Mouse (Mus musculus) limb, embryonic 12.5 days (tissue): ENCODE data around the gene Prrt2. TPM values are rescaled to one million over a fixed set of nuclear protein-coding genes. Genes with fewer than 3 reads are reported as not detected.

ENCODE experiments used
- ATAC-seq: fragments of 200-750 bp; cut with Nextera tagmentation; 2 replicates; pipeline ENCODE4 v1.8.0; 2017; ENCODE audit warnings: low read depth, moderate TSS enrichment; ENCODE audit not compliant: insufficient number of reproducible peaks, insufficient read depth, low FRiP score, low TSS enrichment
- H3K27ac ChIP-seq: fragments of 300-500 bp; sonication (generic); 2 replicates; pipeline ENCODE4 v1.5.1; 2016; ENCODE audit warnings: mild to moderate bottlenecking, moderate library complexity
- H3K27me3 ChIP-seq: fragments of 300-500 bp; sonication (generic); 2 replicates; pipeline ENCODE4 v1.6.1; 2016; ENCODE audit warnings: mild to moderate bottlenecking, moderate library complexity
- H3K36me3 ChIP-seq: fragments of 300-500 bp; sonication (generic); 2 replicates; pipeline ENCODE4 v1.6.1; 2016; ENCODE audit warnings: mild to moderate bottlenecking, moderate library complexity
- H3K4me1 ChIP-seq: fragments of 300-500 bp; sonication (generic); replicated peaks from 2 replicates; pipeline ENCODE4 v1.6.1; 2016
- H3K4me2 ChIP-seq: fragments of 300-500 bp; sonication (generic); 2 replicates; pipeline ENCODE4 v1.6.1; 2016; ENCODE audit warnings: mild to moderate bottlenecking, moderate library complexity
- H3K4me3 ChIP-seq: fragments of 300-500 bp; sonication (generic); replicated peaks from 2 replicates; pipeline ENCODE4 v1.5.1; 2016; ENCODE audit warnings: mild to moderate bottlenecking
- H3K9ac ChIP-seq: fragments of 300-500 bp; sonication (generic); replicated peaks from 2 replicates; pipeline ENCODE4 v1.6.1; 2016; ENCODE audit warnings: mild to moderate bottlenecking, moderate library complexity
- H3K9me3 ChIP-seq: fragments of 300-500 bp; sonication (generic); 2 replicates; pipeline ENCODE4 v1.6.1; 2016; ENCODE audit warnings: mild to moderate bottlenecking, moderate library complexity
- WGBS: fragments of 180-500 bp; shearing (Covaris S2); methylation state at CpG from one replicate; pipeline ENCODE4 v1.1.7; 2016; 5-methylcytosine and 5-hydroxymethylcytosine counted together
- polyA plus RNA-seq: library from polyadenylated mRNA; unstranded; fragments of >200 nt; fragmentation: Nextera tagmentation; extraction: Ambion mirVana; gene quantifications from 2 replicates; pipeline ENCODE4 v1.2.1, GENCODE M21; 2016

The Prrt2 gene
- polyA plus RNA-seq, 1 experiment from 2014 or later: 3.1 TPM

- peak; percentile 16 for ATAC-seq
- Histone ChIP-seq H3K4me1 (peaks cover 46% of the 10 kb centered on the region), H3K4me2 (peak overlapping the region; percentile 92), H3K9me3 (no peaks in the 10 kb centered on the region), H3K27ac (peak overlapping the region; percentile 99), H3K27me3 (no peaks in the 10 kb centered on the region), H3K36me3 (peaks cover 72% of the 10 kb centered on the region), H3K9ac (peak overlapping the region; percentile 99), H3K4me3 (peak overlapping the region; percentile 98)
- WGBS: 0% methylated on average over 32 of the region's 48 CpGs
These were observed 5.2 kb upstream of the Prrt2 start for GRCm38 (mm10) chr7:127026161-127026600.

GRCm38 (mm10) chr7:127025556-127026160 is 4.6 kb upstream of the Prrt2 start:
- Histone ChIP-seq H3K9ac (peak overlapping the region; percentile 99), H3K9me3 (no peaks in the 10 kb centered on the region), H3K4me3 (peak overlapping the region; percentile 98), H3K36me3 (peaks cover 66% of the 10 kb centered on the region), H3K27ac (peak overlapping the region; percentile 99), H3K4me1 (peaks cover 50% of the 10 kb centered on the region), H3K27me3 (no peaks in the 10 kb centered on the region), H3K4me2 (peak overlapping the region; percentile 92)
- WGBS: under 1% methylated on average over 61 of the region's 65 CpGs
- ATAC-seq: no peak

- Histone ChIP-seq H3K27me3 (no peaks in the 10 kb centered on the region), H3K36me3 (peaks cover 59% of the 10 kb centered on the region), H3K9me3 (no peaks in the 10 kb centered on the region), H3K9ac (peak overlapping the region; percentile 99), H3K4me2 (peak overlapping the region; percentile 92), H3K27ac (peak overlapping the region; percentile 99), H3K4me1 (peaks cover 58% of the 10 kb centered on the region), H3K4me3 (peak overlapping the region; percentile 98)
- ATAC-seq: no peak
- WGBS: under 1% methylated on average over 30 of the region's 30 CpGs
These were observed 3.9 kb upstream of the Prrt2 start for GRCm38 (mm10) chr7:127024755-127025555.

- Histone ChIP-seq H3K36me3 (peaks cover 51% of the 10 kb centered on the region), H3K4me2 (peak overlapping the region; percentile 92), H3K9me3 (no peaks in the 10 kb centered on the region), H3K4me1 (peaks cover 66% of the 10 kb centered on the region), H3K9ac (peak overlapping the region; percentile 99), H3K27me3 (no peaks in the 10 kb centered on the region), H3K4me3 (peak overlapping the region; percentile 98), H3K27ac (0 out of 2 replicates have a peak overlapping the region, but pooled peaks have one; percentile 99)
- 30% methylated on average over 19 of the region's 19 CpGs for WGBS
- no peak for ATAC-seq
These were observed 3.1 kb upstream of the Prrt2 start for GRCm38 (mm10) chr7:127023896-127024690.

GRCm38 (mm10) chr7:127023272-127023691 is 2.3 kb upstream of the Prrt2 start:
- no peak for ATAC-seq
- WGBS: 83% methylated on average over 13 of the region's 13 CpGs
- H3K27me3 ChIP-seq: no peaks in the 10 kb centered on the region
- H3K4me1 ChIP-seq: peaks cover 72% of the 10 kb centered on the region
- H3K4me3 ChIP-seq: peak overlapping the region; percentile 98
- H3K9me3 ChIP-seq: no peaks in the 10 kb centered on the region
- H3K4me2 ChIP-seq: peak overlapping the region; percentile 92
- H3K27ac ChIP-seq: peak overlapping the region; percentile 46
- H3K36me3 ChIP-seq: peaks cover 46% of the 10 kb centered on the region
- peak overlapping the region; percentile 99 for H3K9ac ChIP-seq

GRCm38 (mm10) chr7:127022528-127023271 is 1.7 kb upstream of the Prrt2 start:
- Histone ChIP-seq H3K27ac (peak overlapping the region; percentile 92), H3K4me1 (peaks cover 72% of the 10 kb centered on the region), H3K36me3 (peaks cover 41% of the 10 kb centered on the region), H3K27me3 (no peaks in the 10 kb centered on the region), H3K4me2 (peak overlapping the region; percentile 92), H3K4me3 (peak overlapping the region; percentile 98), H3K9ac (peak overlapping the region; percentile 99), H3K9me3 (no peaks in the 10 kb centered on the region)
- 89% methylated on average over 7 of the region's 7 CpGs for WGBS
- ATAC-seq: no peak

GRCm38 (mm10) chr7:127021563-127022527 is 834 bp upstream of the Prrt2 start:
- no peaks in the 10 kb centered on the region for H3K27me3 ChIP-seq
- WGBS: 36% methylated on average over 3 of the region's 5 CpGs
- H3K4me2 ChIP-seq: peak overlapping the region; percentile 92
- no peaks in the 10 kb centered on the region for H3K9me3 ChIP-seq
- ATAC-seq: no peak
- H3K27ac ChIP-seq: peak overlapping the region; percentile 92
- peak overlapping the region; percentile 74 for H3K9ac ChIP-seq
- peak overlapping the region; percentile 58 for H3K4me3 ChIP-seq
- H3K36me3 ChIP-seq: peaks cover 40% of the 10 kb centered on the region
- H3K4me1 ChIP-seq: peaks cover 73% of the 10 kb centered on the region

- Histone ChIP-seq H3K9me3 (no peaks in the 10 kb centered on the region), H3K4me2 (peak overlapping the region; percentile 92), H3K4me1 (peaks cover 80% of the 10 kb centered on the region), H3K27me3 (no peaks in the 10 kb centered on the region), H3K36me3 (peaks cover 45% of the 10 kb centered on the region), H3K27ac (peak overlapping the region; percentile 92), H3K4me3 (peak overlapping the region; percentile 58), H3K9ac (peak overlapping the region; percentile 74)
- 40% methylated on average over 5 of the region's 5 CpGs for WGBS
- ATAC-seq: no peak
These were observed 520 bp downstream of the Prrt2 start for GRCm38 (mm10) chr7:127020491-127020890.

- Histone ChIP-seq H3K9ac (peak overlapping the region; percentile 74), H3K9me3 (no peaks in the 10 kb centered on the region), H3K27ac (peak overlapping the region; percentile 92), H3K4me3 (peak overlapping the region; percentile 58), H3K4me2 (peak overlapping the region; percentile 92), H3K36me3 (peaks cover 49% of the 10 kb centered on the region), H3K4me1 (peaks cover 85% of the 10 kb centered on the region), H3K27me3 (no peaks in the 10 kb centered on the region)
- no peak for ATAC-seq
- WGBS: 63% methylated on average over 3 of the region's 3 CpGs
These were observed 980 bp downstream of the Prrt2 start for GRCm38 (mm10) chr7:127020031-127020430.
